Mouse (Mus musculus) hindbrain, postnatal 0 days (tissue): ENCODE results near the gene Slc6a11. TPM values are rescaled to one million over a fixed set of nuclear protein-coding genes. Genes with fewer than 3 reads are reported as not detected.

ENCODE experiments used
- ATAC-seq: fragments of 200-750 bp; cut with Nextera tagmentation; 2 replicates; pipeline ENCODE4 v1.8.0; 2017; ENCODE audit warnings: mild to moderate bottlenecking, moderate TSS enrichment, moderate library complexity
- DNase-seq: peaks from one replicate; pipeline ENCODE4 v3.0.0-alpha.2; 2015; ENCODE audit warnings: low spot score
- H3K27ac ChIP-seq: fragments of 300-500 bp; sonication (generic); 2 replicates; pipeline ENCODE4 v1.5.1; 2014; ENCODE audit warnings: mild to moderate bottlenecking
- H3K27me3 ChIP-seq: fragments of 300-500 bp; sonication (generic); 2 replicates; pipeline ENCODE4 v1.6.1; 2014; ENCODE audit warnings: low read length, mixed read lengths; ENCODE audit not compliant: insufficient read depth
- H3K36me3 ChIP-seq: fragments of 300-500 bp; sonication (generic); 2 replicates; pipeline ENCODE4 v1.6.1; 2014; ENCODE audit warnings: low read length, mixed read lengths; ENCODE audit not compliant: insufficient read depth
- H3K4me1 ChIP-seq: fragments of 300-500 bp; sonication (generic); 2 replicates; pipeline ENCODE4 v1.6.1; 2014; ENCODE audit warnings: antibody characterized with exemption, low read length, mixed read lengths; ENCODE audit not compliant: insufficient read depth
- H3K4me2 ChIP-seq: fragments of 300-500 bp; sonication (generic); 2 replicates; pipeline ENCODE4 v1.6.1; 2014; ENCODE audit warnings: low read depth, mild to moderate bottlenecking, low read length, moderate library complexity, mixed read lengths
- H3K4me3 ChIP-seq: fragments of 300-500 bp; sonication (generic); 2 replicates; pipeline ENCODE4 v1.5.1; 2014; ENCODE audit warnings: low read length
- H3K9ac ChIP-seq: fragments of 300-500 bp; sonication (generic); replicated peaks from 2 replicates; pipeline ENCODE4 v1.6.1; 2014; ENCODE audit warnings: mild to moderate bottlenecking, low read length, moderate library complexity, mixed read lengths
- H3K9me3 ChIP-seq: fragments of 300-500 bp; sonication (generic); 2 replicates; pipeline ENCODE4 v1.6.1; 2016; ENCODE audit warnings: low read length, mixed read lengths
- CTCF ChIP-seq: IDR thresholded peaks from 2 replicates; pipeline ENCODE4 v1.5.1; 2016; ENCODE audit warnings: antibody characterized with exemption, control low read depth, low read depth
- WGBS: fragments of 180-500 bp; shearing (Covaris S2); extraction: QIAGEN DNeasy Blood & Tissue Kit; methylation state at CpG from one replicate; pipeline ENCODE4 v1.1.7; 2014; 5-methylcytosine and 5-hydroxymethylcytosine counted together
- polyA plus RNA-seq: library from polyadenylated mRNA; unstranded; fragments of >200 nt; fragmentation: Nextera tagmentation; extraction: Ambion mirVana; gene quantifications from 2 replicates; pipeline ENCODE4 v1.2.1, GENCODE M21; 2015
- total RNA-seq: library from RNA; depleted of rRNA; stranded (reverse); fragments of >200 nt; gene quantifications from 2 replicates; pipeline ENCODE4 v1.2.3, GENCODE M21; 2014

Slc6a11 gene
- total and polyA plus RNA-seq, 2 experiments from 2014 or later = 154 to 308 TPM

- Histone ChIP-seq H3K4me2 (no peak overlapping the region), H3K27ac (no peak overlapping the region; the same call in 1 of the 2 replicates), H3K36me3 (no peaks in the 10 kb centered on the region; the same call in 1 of the 2 replicates), H3K9ac (no peak overlapping the region), H3K9me3 (no peaks in the 10 kb centered on the region), H3K4me3 (no peak overlapping the region), H3K4me1 (peaks cover 5% of the 10 kb centered on the region; the same call in 1 of the 2 replicates), H3K27me3 (no peaks in the 10 kb centered on the region)
- TF ChIP-seq CTCF = no peak
- peak; percentile 34; the same call in 1 of the 2 replicates for ATAC-seq
- WGBS = 24% methylated on average over 2 of the region's 2 CpGs
- no peak for DNase-seq
These were observed 12.5 kb downstream of the Slc6a11 start for GRCm38 (mm10) chr6:114143544-114143943.

GRCm38 (mm10) chr6:114144447-114145105 is 13.5 kb downstream of the Slc6a11 start:
- no peak for TF ChIP-seq CTCF
- H3K9ac ChIP-seq = no peak overlapping the region
- H3K9me3 ChIP-seq = no peaks in the 10 kb centered on the region
- WGBS = 49% methylated on average over 6 of the region's 6 CpGs
- H3K27me3 ChIP-seq = no peaks in the 10 kb centered on the region
- H3K4me3 ChIP-seq = no peak overlapping the region
- peaks cover 5% of the 10 kb centered on the region; the same call in 1 of the 2 replicates for H3K4me1 ChIP-seq
- H3K4me2 ChIP-seq = no peak overlapping the region
- H3K27ac ChIP-seq = peak overlapping the region; percentile 12; the same call in 1 of the 2 replicates
- DNase-seq (peak; percentile 75), ATAC-seq (peak; percentile 74)
- no peaks in the 10 kb centered on the region; the same call in 1 of the 2 replicates for H3K36me3 ChIP-seq

- DNase-seq (no peak), ATAC-seq (no peak)
- Histone ChIP-seq H3K9me3 (no peaks in the 10 kb centered on the region), H3K4me1 (peaks cover 5% of the 10 kb centered on the region; the same call in 1 of the 2 replicates), H3K4me2 (no peak overlapping the region), H3K27ac (no peak overlapping the region), H3K27me3 (no peaks in the 10 kb centered on the region), H3K36me3 (no peaks in the 10 kb centered on the region; the same call in 1 of the 2 replicates), H3K9ac (no peak overlapping the region), H3K4me3 (no peak overlapping the region)
- 82% methylated on average over 6 of the region's 6 CpGs for WGBS
- no peak for TF ChIP-seq CTCF
These were observed 14.7 kb downstream of the Slc6a11 start for GRCm38 (mm10) chr6:114145650-114146329.

- Histone ChIP-seq H3K4me3 (no peak overlapping the region), H3K4me2 (no peak overlapping the region), H3K4me1 (0 out of 2 replicates have a peak, but pooled peaks cover 6% of the 10 kb centered on the region), H3K27me3 (no peaks in the 10 kb centered on the region), H3K9me3 (no peaks in the 10 kb centered on the region), H3K36me3 (no peaks in the 10 kb centered on the region), H3K9ac (no peak overlapping the region), H3K27ac (peak overlapping the region; percentile 27)
- TF ChIP-seq CTCF = no peak
- WGBS = 75% methylated on average over 10 of the region's 10 CpGs
- DNase-seq = peak; percentile 66
- peak; percentile 62; the same call in 1 of the 2 replicates for ATAC-seq
These were observed 24.7 kb downstream of the Slc6a11 start for GRCm38 (mm10) chr6:114155720-114156119.

GRCm38 (mm10) chr6:114158811-114159210 is 27.8 kb downstream of the Slc6a11 start:
- Histone ChIP-seq H3K4me3 (no peak overlapping the region), H3K9me3 (no peaks in the 10 kb centered on the region), H3K9ac (no peak overlapping the region), H3K27ac (peak overlapping the region; percentile 74), H3K36me3 (no peaks in the 10 kb centered on the region), H3K27me3 (no peaks in the 10 kb centered on the region), H3K4me2 (no peak overlapping the region), H3K4me1 (0 out of 2 replicates have a peak, but pooled peaks cover 6% of the 10 kb centered on the region)
- DNase-seq (peak; percentile 65), ATAC-seq (peak; percentile 81)
- no peak for TF ChIP-seq CTCF
- WGBS = 55% methylated on average over 7 of the region's 7 CpGs

- no peak overlapping the region for H3K9ac ChIP-seq
- no peaks in the 10 kb centered on the region for H3K36me3 ChIP-seq
- no peak overlapping the region for H3K4me2 ChIP-seq
- H3K4me3 ChIP-seq = no peak overlapping the region
- H3K9me3 ChIP-seq = no peaks in the 10 kb centered on the region
- ATAC-seq (peak; percentile 85), DNase-seq (peak; percentile 69)
- 0 out of 2 replicates have a peak, but pooled peaks cover 4% of the 10 kb centered on the region for H3K4me1 ChIP-seq
- 0 out of 2 replicates have a peak overlapping the region, but pooled peaks have one; percentile 62 for H3K27ac ChIP-seq
- peak; percentile 34 for TF ChIP-seq CTCF
- 50% methylated on average over 8 of the region's 8 CpGs for WGBS
- H3K27me3 ChIP-seq = no peaks in the 10 kb centered on the region
These were observed 29.7 kb downstream of the Slc6a11 start for GRCm38 (mm10) chr6:114160732-114161131.
